Mouse (Mus musculus): ENCODE results near the gene Dpf3.

Dpf3 gene

DNA sequence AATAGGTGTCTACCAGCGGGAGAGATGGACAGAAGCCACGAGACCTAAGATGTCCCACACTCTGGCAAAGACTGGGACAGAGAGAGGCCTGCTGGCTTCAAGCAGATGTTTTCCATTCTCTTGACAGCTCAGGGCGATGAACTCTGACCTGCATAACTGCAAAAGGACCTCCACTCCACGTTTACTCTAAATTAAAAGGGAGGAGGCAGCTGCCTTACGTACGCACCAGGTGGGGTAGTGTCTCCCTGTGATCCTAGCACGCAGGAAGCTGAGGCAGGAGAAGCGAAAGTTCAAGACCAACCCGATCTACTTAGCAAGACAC, 8.4 kb upstream of the Dpf3 start:
- no peak for DNase-seq

DNA sequence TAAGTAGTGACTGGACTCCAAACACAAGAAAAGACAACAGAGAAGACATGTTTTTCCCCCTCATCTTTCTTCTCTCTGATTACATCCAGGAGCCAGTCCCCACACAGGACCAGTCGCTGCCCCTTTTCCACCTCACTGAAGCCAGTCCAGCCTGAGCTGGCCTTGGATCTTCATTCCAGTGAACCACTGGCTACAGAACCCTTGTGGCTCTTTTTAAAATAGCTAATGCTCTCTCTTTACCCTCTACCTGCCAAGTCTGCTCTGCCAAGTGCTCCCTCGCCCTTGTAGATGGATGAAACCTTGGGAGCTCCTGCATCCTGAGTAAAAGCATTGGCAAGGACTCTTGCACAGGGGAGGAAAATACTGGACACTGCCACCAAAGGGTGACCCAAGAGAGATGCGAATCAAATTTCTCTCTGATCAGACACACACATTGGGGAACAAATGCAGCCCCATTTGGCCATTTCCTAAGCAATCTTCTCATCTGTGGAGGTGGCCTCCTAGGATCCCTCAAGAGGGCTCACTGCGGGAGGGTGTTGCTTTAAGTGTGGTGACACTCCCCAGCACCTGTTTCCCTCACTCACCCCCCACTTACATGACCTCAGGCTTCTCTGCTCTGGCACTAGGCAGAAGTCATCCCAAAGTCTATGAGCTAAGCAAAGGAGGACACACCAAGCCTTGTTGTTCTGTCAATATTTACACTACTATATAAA, 7.9 kb upstream of the Dpf3 start:
- no peak for DNase-seq

DNA sequence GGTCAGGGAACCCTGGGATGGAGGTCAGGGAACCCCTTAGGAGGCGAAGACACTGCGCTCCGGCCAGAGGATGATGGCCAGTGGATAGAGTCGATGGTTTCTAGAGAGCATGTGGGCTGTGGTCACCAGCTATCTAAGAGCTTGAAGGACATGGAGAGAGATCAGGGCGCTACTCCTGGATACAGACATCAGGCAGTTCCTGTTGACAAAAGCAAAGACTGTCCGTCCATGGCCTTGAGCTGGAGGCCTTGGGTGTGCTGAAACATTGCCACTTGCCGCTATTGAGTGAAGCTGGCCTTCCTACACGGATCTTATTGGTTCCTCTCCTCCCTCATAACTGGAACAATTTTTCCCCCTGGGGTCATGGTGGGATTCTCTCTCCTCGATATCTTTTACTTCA, 6.7 kb upstream of the Dpf3 start:
- no peak for DNase-seq

DNA sequence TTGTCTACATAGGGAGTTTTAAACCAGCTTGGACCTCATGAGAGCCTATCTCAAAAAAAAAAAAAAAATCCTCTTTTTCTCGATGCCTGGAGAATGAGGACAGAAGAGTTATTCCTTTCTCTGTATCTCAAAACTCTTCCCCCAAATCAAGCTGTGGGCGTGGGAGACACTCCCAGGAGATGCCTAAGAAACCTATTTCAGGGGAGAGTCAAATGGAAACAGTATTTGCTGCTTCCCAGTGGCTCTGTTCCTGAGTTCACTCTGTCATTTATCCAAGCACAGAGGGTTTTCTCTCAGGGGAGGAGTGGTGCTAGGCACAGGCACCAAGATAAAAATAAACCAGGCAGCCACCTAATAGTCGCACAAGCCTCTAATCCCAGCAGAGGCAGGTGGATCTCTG, 5.3 kb upstream of the Dpf3 start:
- no peak for DNase-seq

DNA sequence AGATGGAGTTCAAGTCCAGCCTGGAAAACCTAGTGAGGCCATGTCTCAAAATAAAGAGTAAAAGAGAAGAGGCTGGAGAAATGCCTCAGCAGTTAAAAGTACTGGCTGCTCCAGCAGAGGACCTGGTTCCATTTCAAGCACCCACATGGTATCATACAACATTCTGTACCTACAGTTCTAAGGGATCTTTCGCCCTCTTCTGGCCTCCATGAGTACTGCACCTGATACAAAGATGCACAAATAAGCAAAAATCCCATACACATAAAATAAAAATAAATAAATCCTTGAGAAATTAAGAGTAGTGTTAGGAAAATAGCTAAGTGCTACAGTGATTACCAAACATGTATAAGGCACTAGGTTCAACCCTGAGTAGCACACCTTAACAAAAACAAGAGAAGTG, 4.1 kb upstream of the Dpf3 start:
- no peak for DNase-seq

GRCm38 (mm10) chr12:83489748-83490147, 2.2 kb upstream of the Dpf3 start:
- DNase-seq, result no peak

DNA sequence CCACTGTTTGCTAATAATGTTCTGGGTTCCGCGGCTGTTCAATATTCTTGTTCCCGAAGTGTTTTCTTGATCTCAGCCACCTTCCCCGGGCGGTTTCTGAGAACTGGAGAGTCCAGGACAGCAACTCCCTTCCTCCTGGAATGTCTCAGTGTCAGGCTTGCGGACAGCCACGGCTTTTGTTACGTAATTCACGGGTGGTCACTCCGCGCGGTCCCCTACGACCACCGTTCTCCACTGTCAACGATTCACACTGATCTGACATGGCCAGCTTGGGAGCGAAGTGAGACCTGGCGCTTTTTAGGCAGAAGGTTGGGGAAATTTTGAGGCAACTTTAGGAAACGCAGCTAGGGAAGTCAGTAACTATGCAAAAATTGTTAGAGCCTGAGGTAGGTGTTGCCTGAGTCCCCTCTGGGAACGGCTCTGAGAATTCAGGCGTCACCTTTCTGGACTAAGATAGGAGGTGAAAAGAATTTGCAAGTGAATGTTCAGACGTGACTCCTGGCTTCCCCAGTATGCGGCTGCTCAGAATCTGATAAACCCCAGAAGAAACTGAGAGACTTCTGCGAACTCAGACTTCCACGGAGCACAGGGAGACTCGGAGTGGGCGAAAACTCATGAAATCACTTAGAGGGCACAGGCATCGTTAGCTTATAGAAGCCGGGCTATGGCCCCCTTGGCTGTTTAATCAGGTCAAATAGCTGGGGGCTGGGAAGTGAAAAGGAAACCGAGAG, 860 bp upstream of the Dpf3 start:
- peak; percentile 55 for DNase-seq

- DNase-seq, result peak; percentile 61
Observed at GRCm38 (mm10) chr12:83486671-83487461, 650 bp downstream of the Dpf3 start.

GRCm38 (mm10) chr12:83485911-83486670, 1.4 kb downstream of the Dpf3 start:
- peak; percentile 79 for DNase-seq

DNA sequence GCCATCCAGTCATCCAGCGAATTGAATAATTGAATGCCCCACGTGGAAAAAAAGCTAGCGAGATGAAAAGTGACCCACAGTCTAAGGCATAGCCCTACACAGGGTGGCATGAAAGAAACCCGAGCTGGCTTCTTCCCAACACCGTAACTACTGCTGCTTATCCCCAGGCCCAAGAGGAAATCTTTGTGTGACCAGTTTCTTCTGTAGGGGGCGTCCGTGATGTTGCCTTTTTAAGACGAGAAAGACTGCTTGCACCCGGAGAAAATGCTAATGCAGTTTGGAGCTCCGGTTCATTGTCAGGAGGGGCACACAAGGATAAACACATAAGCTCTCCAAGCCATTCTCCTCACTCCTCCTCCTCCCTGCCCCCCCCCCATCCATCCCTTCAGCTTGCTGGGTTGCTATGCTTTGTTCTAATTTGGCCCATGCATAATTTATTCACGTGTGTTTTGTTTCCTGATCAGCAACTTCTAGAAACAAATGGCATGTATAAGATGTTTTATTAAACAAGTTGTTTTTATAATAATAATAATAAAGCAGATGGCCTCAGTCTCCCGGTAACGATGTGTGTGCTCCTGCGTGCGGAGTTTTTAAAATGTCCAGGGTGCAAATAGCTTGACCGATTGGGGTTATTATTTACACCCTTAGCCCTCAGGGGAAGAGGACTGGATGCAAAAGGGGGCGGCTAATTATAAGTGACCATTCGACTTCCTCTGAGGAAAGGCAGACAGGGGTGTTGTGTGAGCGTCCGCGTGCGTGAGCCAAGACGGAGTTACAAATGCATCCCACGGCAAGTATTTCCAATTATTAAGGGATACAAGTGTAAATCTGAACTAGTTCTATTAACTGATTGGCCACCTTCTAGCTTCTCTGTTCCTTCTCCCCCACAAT, 2.4 kb downstream of the Dpf3 start:
- peak; percentile 49 for DNase-seq

DNA sequence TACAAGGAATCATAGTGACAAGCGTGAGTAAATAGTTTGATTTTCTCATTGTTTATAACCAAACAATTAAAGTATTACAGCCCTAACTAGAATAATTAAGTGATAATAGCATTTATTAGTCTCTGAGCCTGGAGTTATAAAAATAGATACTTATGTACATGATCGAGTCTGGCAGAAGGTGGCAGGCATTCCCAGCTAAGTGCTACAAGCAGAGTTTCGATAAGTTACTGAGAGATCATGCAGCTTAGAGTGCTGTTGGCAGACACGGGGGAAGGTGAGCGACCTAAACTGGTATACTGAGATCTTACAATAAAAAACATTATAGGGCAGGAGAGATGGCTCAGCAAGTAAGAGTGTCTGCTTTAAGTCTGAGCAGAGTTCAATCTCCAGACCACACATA, 3.9 kb downstream of the Dpf3 start:
- DNase-seq, result no peak

DNA sequence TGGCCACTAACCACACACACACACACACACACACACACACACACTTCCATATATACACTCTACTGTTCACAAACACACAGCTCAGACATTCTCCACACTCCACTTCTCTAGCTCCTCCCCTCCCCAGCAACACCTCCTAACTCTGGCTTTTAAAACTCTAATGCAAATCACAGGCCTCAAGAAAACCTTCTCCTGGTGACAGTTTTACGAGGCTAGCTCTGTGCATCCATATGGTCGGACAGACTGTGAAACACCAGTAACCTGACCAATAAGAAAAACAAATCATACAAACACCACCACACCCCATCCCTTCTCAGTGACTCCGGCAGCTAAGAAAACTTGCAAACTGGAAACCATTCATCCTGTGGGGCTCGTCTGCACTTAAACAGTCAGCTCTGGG, 6.1 kb downstream of the Dpf3 start:
- no peak for DNase-seq

DNA sequence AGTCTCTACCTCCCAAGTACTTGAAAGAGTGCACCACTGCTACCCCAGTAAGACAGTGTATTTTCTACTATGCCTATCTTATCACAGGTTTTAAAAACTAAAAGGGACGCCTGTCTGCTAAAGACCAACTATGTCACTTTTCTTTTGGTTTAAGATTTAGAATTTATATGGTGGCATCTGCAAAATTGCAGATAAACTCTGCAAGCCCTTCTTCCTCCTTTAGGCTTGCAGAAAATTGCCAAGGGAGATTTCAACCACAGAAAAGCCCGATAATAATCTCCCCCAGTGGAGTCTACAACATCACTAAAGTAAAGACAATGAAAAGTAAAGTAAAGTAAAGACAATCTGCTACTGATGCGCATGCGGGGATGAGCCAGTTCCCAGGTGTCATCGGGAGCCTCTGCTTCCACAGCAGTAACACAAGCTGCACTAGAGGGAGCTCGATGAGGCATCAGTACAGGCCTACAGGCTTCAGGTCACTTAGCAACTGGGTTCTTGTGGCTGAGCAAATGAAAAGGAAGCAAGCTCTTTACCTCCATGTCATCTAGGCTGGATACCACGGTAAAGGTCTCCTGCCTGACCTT, 7.6 kb downstream of the Dpf3 start:
- no peak for DNase-seq

GRCm38 (mm10) chr12:83479140-83479539, 8.4 kb downstream of the Dpf3 start:
- no peak for DNase-seq

- DNase-seq, result no peak
Observed at GRCm38 (mm10) chr12:83476277-83476676, 11.2 kb downstream of the Dpf3 start.

- no peak for DNase-seq
Observed at GRCm38 (mm10) chr12:83475419-83475818, 12.1 kb downstream of the Dpf3 start.

GRCm38 (mm10) chr12:83473987-83474600, 13.4 kb downstream of the Dpf3 start:
- no peak for DNase-seq

DNA sequence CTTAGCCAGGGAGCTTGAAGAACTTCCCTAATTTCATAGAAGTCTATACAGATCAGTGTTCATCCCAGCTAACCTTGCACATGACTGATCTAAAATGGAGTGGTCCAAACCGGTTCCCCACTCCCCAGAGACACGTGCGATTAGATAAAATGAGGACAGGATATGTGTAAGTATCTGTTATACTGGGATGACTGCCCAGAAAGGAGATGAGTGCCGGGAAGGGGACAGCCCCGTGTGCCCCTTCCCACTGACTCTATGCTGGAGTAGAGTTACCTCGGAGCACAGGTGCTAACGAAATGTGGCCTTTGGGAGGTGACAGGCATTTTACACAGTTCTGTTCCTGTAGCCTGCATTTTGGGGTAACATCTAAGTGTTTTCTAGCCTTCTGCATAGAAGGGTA, 15.8 kb downstream of the Dpf3 start:
- DNase-seq, result no peak

- DNase-seq, result no peak
Observed at GRCm38 (mm10) chr12:83470085-83470484, 17.4 kb downstream of the Dpf3 start.

- no peak for DNase-seq
Observed at GRCm38 (mm10) chr12:83466508-83467430, 20.7 kb downstream of the Dpf3 start.
